Mouse (Mus musculus) E14TG2a.4 (cell line): Measurements from ENCODE around the gene Gm10837.

Experiments
- H3K27me3 ChIP-seq: 2 replicates; pipeline ENCODE4 v1.6.1; 2014; ENCODE audit warnings: low read length, control low read depth; ENCODE audit not compliant: insufficient read depth
- H3K36me3 ChIP-seq: 2 replicates; pipeline ENCODE4 v1.6.1; 2014; ENCODE audit warnings: low read length, control low read depth; ENCODE audit not compliant: insufficient read depth
- H3K4me1 ChIP-seq: replicated peaks from 2 replicates; pipeline ENCODE4 v1.6.1; 2014; ENCODE audit warnings: low read depth, low read length, control low read depth
- H3K4me3 ChIP-seq: replicated peaks from 2 replicates; pipeline ENCODE4 v1.5.1; 2014; ENCODE audit warnings: mild to moderate bottlenecking, low read length
- H3K9me3 ChIP-seq: 2 replicates; pipeline ENCODE4 v1.6.1; 2014; ENCODE audit warnings: low read length, control low read depth
- CTCF ChIP-seq: conservative IDR thresholded peaks from 2 replicates; pipeline ENCODE4 v1.5.1; 2014; ENCODE audit warnings: low read length
- NANOG ChIP-seq: IDR thresholded peaks from 2 replicates; pipeline ENCODE4 v1.6.1; 2014; ENCODE audit warnings: borderline replicate concordance, low read length, mixed read lengths
- POU5F1 ChIP-seq: IDR thresholded peaks from 2 replicates; pipeline ENCODE4 v1.6.1; 2014; ENCODE audit warnings: low read length, borderline replicate concordance

Gene Gm10837

GRCm38 (mm10) chr14:122476041-122476821 is 14.2 kb upstream of the Gm10837 start:
- no peaks in the 10 kb centered on the region for H3K9me3 ChIP-seq
- H3K4me3 ChIP-seq: peak overlapping the region; percentile 91
- TF ChIP-seq NANOG (no peak), POU5F1 (no peak), CTCF (no peak)
- peaks cover 34% of the 10 kb centered on the region for H3K36me3 ChIP-seq
- H3K4me1 ChIP-seq: peaks cover 66% of the 10 kb centered on the region
- H3K27me3 ChIP-seq: peaks cover 51% of the 10 kb centered on the region

DNA sequence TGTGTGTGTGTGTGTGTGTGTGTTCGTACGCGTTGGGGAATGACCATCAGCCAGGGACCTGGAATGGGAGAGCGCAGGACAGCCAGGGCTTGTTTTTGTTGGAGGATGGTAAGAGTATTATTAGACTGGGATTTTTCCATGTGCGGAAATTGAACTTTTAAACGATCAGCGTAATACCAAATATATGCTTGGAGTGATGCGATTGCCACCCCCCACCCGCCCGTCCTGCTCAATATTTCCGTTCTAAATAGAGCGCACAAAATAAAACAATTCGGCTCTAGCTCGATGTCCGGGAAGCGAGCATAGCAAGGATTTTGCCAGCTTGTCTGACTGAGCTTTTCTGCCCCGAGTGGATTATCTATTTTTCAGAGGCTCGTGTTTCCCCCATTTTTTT is 13.6 kb upstream of the Gm10837 start:
- TF ChIP-seq CTCF: no peak
- TF ChIP-seq NANOG: no peak
- no peak for TF ChIP-seq POU5F1
- Histone ChIP-seq H3K27me3 (peaks cover 51% of the 10 kb centered on the region), H3K4me3 (peak overlapping the region; percentile 91), H3K4me1 (peaks cover 67% of the 10 kb centered on the region), H3K36me3 (peaks cover 37% of the 10 kb centered on the region), H3K9me3 (no peaks in the 10 kb centered on the region)

DNA sequence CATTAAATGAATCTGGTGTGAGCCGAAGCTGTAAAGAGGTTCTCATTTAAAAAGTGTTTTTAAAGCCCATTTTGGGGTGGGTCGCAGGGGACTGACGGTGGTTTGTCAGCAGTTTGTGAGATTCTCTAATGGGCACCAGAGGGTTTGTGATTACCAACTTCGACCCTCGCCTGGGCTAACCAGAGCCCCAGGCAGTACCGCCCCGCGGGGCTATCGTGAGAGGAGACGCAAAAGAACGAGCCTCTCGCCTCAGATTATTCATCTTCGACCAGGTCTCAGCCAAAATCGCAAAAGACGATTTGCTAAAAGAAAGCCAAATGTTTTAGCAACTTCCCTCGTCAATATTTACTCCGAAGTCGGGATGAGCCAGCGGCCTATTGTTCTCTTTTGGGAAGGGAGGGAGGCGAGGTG is 13.1 kb upstream of the Gm10837 start:
- Histone ChIP-seq H3K4me1 (peaks cover 68% of the 10 kb centered on the region), H3K4me3 (peak overlapping the region; percentile 91), H3K36me3 (peaks cover 37% of the 10 kb centered on the region), H3K27me3 (peaks cover 54% of the 10 kb centered on the region), H3K9me3 (no peaks in the 10 kb centered on the region)
- TF ChIP-seq CTCF (no peak), NANOG (no peak), POU5F1 (no peak)

DNA sequence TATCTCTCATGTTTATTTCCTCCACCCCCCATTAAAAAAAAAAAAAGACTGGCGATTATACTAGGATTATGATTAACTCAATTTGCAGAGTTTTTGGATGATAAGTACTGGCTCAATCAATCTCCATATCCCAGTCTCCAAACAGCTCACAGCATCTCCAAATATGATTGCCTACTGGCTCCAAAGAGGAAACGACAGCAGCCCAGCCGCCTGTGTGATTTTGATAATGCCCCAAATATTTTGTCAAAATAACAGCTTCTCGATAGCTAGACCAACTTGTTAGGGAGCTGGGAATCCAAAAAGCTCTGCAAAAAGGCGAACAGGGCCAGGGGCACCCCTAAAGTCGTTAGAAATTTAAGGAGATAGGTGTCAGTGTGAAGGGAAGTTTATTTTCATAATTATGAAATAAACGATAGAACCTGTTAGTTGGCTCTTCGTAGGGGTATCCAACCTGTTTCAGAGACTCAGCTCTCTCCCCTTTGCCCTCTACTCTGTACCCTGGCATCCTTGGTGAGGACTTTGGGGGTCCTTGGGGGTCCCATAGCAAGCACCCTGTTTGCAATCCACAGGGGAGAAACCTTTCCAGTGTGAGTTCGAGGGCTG is 12.3 kb upstream of the Gm10837 start:
- TF ChIP-seq CTCF: no peak
- no peak for TF ChIP-seq POU5F1
- no peak for TF ChIP-seq NANOG
- peaks cover 57% of the 10 kb centered on the region for H3K27me3 ChIP-seq
- H3K36me3 ChIP-seq: peaks cover 37% of the 10 kb centered on the region
- H3K4me3 ChIP-seq: peak overlapping the region; percentile 91
- peaks cover 68% of the 10 kb centered on the region for H3K4me1 ChIP-seq
- no peaks in the 10 kb centered on the region for H3K9me3 ChIP-seq

GRCm38 (mm10) chr14:122478574-122479011 is 11.8 kb upstream of the Gm10837 start:
- Histone ChIP-seq H3K27me3 (peaks cover 62% of the 10 kb centered on the region), H3K9me3 (no peaks in the 10 kb centered on the region), H3K4me3 (peak overlapping the region; percentile 91), H3K4me1 (peaks cover 68% of the 10 kb centered on the region), H3K36me3 (peaks cover 37% of the 10 kb centered on the region)
- no peak for TF ChIP-seq NANOG
- TF ChIP-seq CTCF: no peak
- TF ChIP-seq POU5F1: no peak

- Histone ChIP-seq H3K4me1 (peaks cover 72% of the 10 kb centered on the region), H3K9me3 (no peaks in the 10 kb centered on the region), H3K27me3 (peaks cover 71% of the 10 kb centered on the region), H3K36me3 (peaks cover 37% of the 10 kb centered on the region), H3K4me3 (peak overlapping the region; percentile 91)
- TF ChIP-seq NANOG: no peak
- TF ChIP-seq CTCF: no peak
- no peak for TF ChIP-seq POU5F1
Measured at GRCm38 (mm10) chr14:122479461-122480109, 10.8 kb upstream of the Gm10837 start.

DNA sequence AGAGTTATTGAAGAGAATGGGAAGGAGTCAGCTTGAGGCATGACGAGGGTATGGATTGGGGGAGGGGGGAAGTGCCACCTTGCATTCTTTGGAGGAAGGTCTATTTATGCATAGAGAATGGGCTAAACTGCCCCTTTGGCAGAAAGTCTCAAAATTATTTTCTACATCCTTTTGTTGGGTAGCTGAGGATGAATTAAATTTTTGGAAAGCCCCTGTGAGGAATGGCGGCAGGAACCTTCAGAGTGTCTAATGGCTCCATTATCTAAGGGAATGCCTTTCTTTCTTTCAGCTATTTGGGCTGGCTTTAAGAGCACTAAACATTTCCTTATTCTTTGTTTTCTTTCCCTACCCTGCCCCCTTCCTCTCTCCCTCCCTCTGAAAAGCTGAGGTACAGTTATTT is 10.0 kb upstream of the Gm10837 start:
- peaks cover 37% of the 10 kb centered on the region for H3K36me3 ChIP-seq
- H3K4me1 ChIP-seq: peaks cover 80% of the 10 kb centered on the region
- TF ChIP-seq NANOG (peak; percentile 45; the same call in 1 of the 2 replicates), CTCF (no peak)
- H3K4me3 ChIP-seq: 0 out of 2 replicates have a peak overlapping the region, but pooled peaks have one; percentile 3
- H3K9me3 ChIP-seq: no peaks in the 10 kb centered on the region
- peaks cover 79% of the 10 kb centered on the region for H3K27me3 ChIP-seq

GRCm38 (mm10) chr14:122481181-122481580 is 9.2 kb upstream of the Gm10837 start:
- Histone ChIP-seq H3K36me3 (peaks cover 36% of the 10 kb centered on the region), H3K4me3 (peak overlapping the region; percentile 39), H3K27me3 (peaks cover 84% of the 10 kb centered on the region), H3K9me3 (no peaks in the 10 kb centered on the region), H3K4me1 (peaks cover 85% of the 10 kb centered on the region)
- TF ChIP-seq CTCF: no peak
- no peak for TF ChIP-seq NANOG
- TF ChIP-seq POU5F1: no peak
